Mouse (Mus musculus) embryonic facial prominence, embryonic 11.5 days (tissue): ENCODE results near the gene Sp8. TPM values are rescaled to one million over a fixed set of nuclear protein-coding genes. Genes with fewer than 3 reads are reported as not detected.
A peak's percentile ranks its signal among the peaks of the same experiment; 100 is the strongest.

ENCODE experiments used
- ATAC-seq: fragments of 200-750 bp; cut with Nextera tagmentation; replicated peaks from 2 replicates; pipeline ENCODE4 v1.8.0; 2017; ENCODE audit warnings: low read depth; ENCODE audit not compliant: insufficient number of reproducible peaks, low FRiP score, low TSS enrichment
- DNase-seq: peaks from one replicate; pipeline ENCODE4 v3.0.0-alpha.2; 2015; ENCODE audit warnings: low spot score
- H3K27ac ChIP-seq: fragments of 300-500 bp; sonication (generic); replicated peaks from 2 replicates; pipeline ENCODE4 v1.5.1; 2014; ENCODE audit warnings: mild to moderate bottlenecking, low read depth, low read length, control low read depth
- H3K27me3 ChIP-seq: fragments of 300-500 bp; sonication (generic); 2 replicates; pipeline ENCODE4 v1.6.1; 2014; ENCODE audit warnings: mild to moderate bottlenecking, low read length, moderate library complexity, mixed read lengths; ENCODE audit not compliant: control insufficient read depth, insufficient read depth
- H3K36me3 ChIP-seq: fragments of 300-500 bp; sonication (generic); replicated peaks from 2 replicates; pipeline ENCODE4 v1.6.1; 2014; ENCODE audit warnings: low read depth, mild to moderate bottlenecking, low read length, moderate library complexity, mixed read lengths; ENCODE audit not compliant: control insufficient read depth, insufficient read depth
- H3K4me1 ChIP-seq: fragments of 300-500 bp; sonication (generic); 2 replicates; pipeline ENCODE4 v1.6.1; 2014; ENCODE audit warnings: low read length, mixed read lengths; ENCODE audit not compliant: control insufficient read depth, insufficient read depth
- H3K4me2 ChIP-seq: fragments of 300-500 bp; sonication (generic); 2 replicates; pipeline ENCODE4 v1.6.1; 2014; ENCODE audit warnings: low read depth, mild to moderate bottlenecking, control low read depth, low read length, moderate library complexity
- H3K4me3 ChIP-seq: fragments of 300-500 bp; sonication (generic); 2 replicates; pipeline ENCODE4 v1.5.1; 2014; ENCODE audit warnings: low read depth, low read length, control low read depth
- H3K9ac ChIP-seq: fragments of 300-500 bp; sonication (generic); replicated peaks from 2 replicates; pipeline ENCODE4 v1.6.1; 2014; ENCODE audit warnings: mild to moderate bottlenecking, control low read depth, low read length
- H3K9me3 ChIP-seq: fragments of 300-500 bp; sonication (generic); replicated peaks from 2 replicates; pipeline ENCODE4 v1.6.1; 2016; ENCODE audit warnings: mild to moderate bottlenecking, low read length, inconsistent platforms, mixed read lengths; ENCODE audit not compliant: control insufficient read depth
- WGBS: fragments of 180-500 bp; shearing (Covaris S2); extraction: QIAGEN DNeasy Blood & Tissue Kit; methylation state at CpG from one replicate; pipeline ENCODE4 v1.1.7; 2014; 5-methylcytosine and 5-hydroxymethylcytosine counted together
- polyA plus RNA-seq: library from polyadenylated mRNA; unstranded; fragments of >200 nt; fragmentation: Nextera tagmentation; extraction: Ambion mirVana; gene quantifications from 2 replicates; pipeline ENCODE4 v1.2.1, GENCODE M21; 2014

Gene Sp8
- polyA plus RNA-seq, 1 experiment from 2014 or later = 6.6 TPM

- Histone ChIP-seq H3K36me3 (no peaks in the 10 kb centered on the region), H3K9me3 (no peaks in the 10 kb centered on the region), H3K9ac (no peak overlapping the region), H3K27ac (no peak overlapping the region), H3K4me1 (peaks cover 6% of the 10 kb centered on the region), H3K4me2 (no peak overlapping the region), H3K27me3 (peaks cover 56% of the 10 kb centered on the region), H3K4me3 (no peak overlapping the region)
- DNase-seq = peak; percentile 35
- no peak for ATAC-seq
- 23% methylated on average over 12 of the region's 12 CpGs for WGBS
These were observed 4.8 kb downstream of the Sp8 start for GRCm38 (mm10) chr12:118850851-118851410.

GRCm38 (mm10) chr12:118853331-118853730 lies 7.2 kb downstream of the Sp8 start:
- Histone ChIP-seq H3K9me3 (no peaks in the 10 kb centered on the region), H3K27me3 (peaks cover 37% of the 10 kb centered on the region), H3K9ac (no peak overlapping the region), H3K36me3 (no peaks in the 10 kb centered on the region), H3K4me2 (no peak overlapping the region), H3K27ac (no peak overlapping the region), H3K4me3 (no peak overlapping the region), H3K4me1 (peaks cover 2% of the 10 kb centered on the region; the same call in 1 of the 2 replicates)
- DNase-seq = peak; percentile 8
- 0% methylated on average over 3 of the region's 3 CpGs for WGBS
- ATAC-seq = no peak

GRCm38 (mm10) chr12:118854401-118854800 lies 8.3 kb downstream of the Sp8 start:
- peaks cover 27% of the 10 kb centered on the region for H3K27me3 ChIP-seq
- H3K4me2 ChIP-seq = peak overlapping the region; percentile 55
- peak overlapping the region; percentile 47 for H3K9ac ChIP-seq
- H3K27ac ChIP-seq = no peak overlapping the region; the same call in 1 of the 2 replicates
- H3K36me3 ChIP-seq = no peaks in the 10 kb centered on the region
- H3K4me1 ChIP-seq = peaks cover 2% of the 10 kb centered on the region; the same call in 1 of the 2 replicates
- WGBS = under 1% methylated on average over 10 of the region's 10 CpGs
- H3K9me3 ChIP-seq = no peaks in the 10 kb centered on the region
- DNase-seq = peak; percentile 33
- peak overlapping the region; percentile 42 for H3K4me3 ChIP-seq
- ATAC-seq = no peak

- H3K9me3 ChIP-seq = no peaks in the 10 kb centered on the region
- peak overlapping the region; percentile 42 for H3K4me3 ChIP-seq
- no peaks in the 10 kb centered on the region for H3K36me3 ChIP-seq
- H3K27me3 ChIP-seq = peaks cover 22% of the 10 kb centered on the region
- H3K9ac ChIP-seq = peak overlapping the region; percentile 47
- ATAC-seq (peak; percentile 98), DNase-seq (peak; percentile 88)
- WGBS = under 1% methylated on average over 34 of the region's 34 CpGs
- H3K27ac ChIP-seq = no peak overlapping the region; the same call in 1 of the 2 replicates
- peaks cover 2% of the 10 kb centered on the region; the same call in 1 of the 2 replicates for H3K4me1 ChIP-seq
- H3K4me2 ChIP-seq = peak overlapping the region; percentile 55
These were observed 8.8 kb downstream of the Sp8 start for GRCm38 (mm10) chr12:118854831-118855453.

GRCm38 (mm10) chr12:118856151-118856550 lies 10.0 kb downstream of the Sp8 start:
- H3K27me3 ChIP-seq = peaks cover 19% of the 10 kb centered on the region
- no peak overlapping the region for H3K4me3 ChIP-seq
- H3K9ac ChIP-seq = no peak overlapping the region
- 4% methylated on average over 7 of the region's 7 CpGs for WGBS
- ATAC-seq (no peak), DNase-seq (no peak)
- H3K4me2 ChIP-seq = no peak overlapping the region
- peaks cover 2% of the 10 kb centered on the region; the same call in 1 of the 2 replicates for H3K4me1 ChIP-seq
- H3K36me3 ChIP-seq = no peaks in the 10 kb centered on the region
- H3K27ac ChIP-seq = no peak overlapping the region
- no peaks in the 10 kb centered on the region for H3K9me3 ChIP-seq

- WGBS = 79% methylated on average over 8 of the region's 8 CpGs
- Histone ChIP-seq H3K27me3 (no peaks in the 10 kb centered on the region), H3K27ac (no peak overlapping the region), H3K4me2 (no peak overlapping the region), H3K4me1 (no peaks in the 10 kb centered on the region), H3K9me3 (no peaks in the 10 kb centered on the region), H3K36me3 (no peaks in the 10 kb centered on the region), H3K4me3 (no peak overlapping the region), H3K9ac (no peak overlapping the region)
- no peak for ATAC-seq
- no peak for DNase-seq
These were observed 26.5 kb downstream of the Sp8 start for GRCm38 (mm10) chr12:118872673-118873072.

GRCm38 (mm10) chr12:118882790-118883189 lies 36.7 kb downstream of the Sp8 start:
- Histone ChIP-seq H3K27me3 (no peaks in the 10 kb centered on the region), H3K4me3 (no peak overlapping the region), H3K9me3 (no peaks in the 10 kb centered on the region), H3K36me3 (no peaks in the 10 kb centered on the region), H3K4me1 (no peaks in the 10 kb centered on the region), H3K9ac (no peak overlapping the region), H3K4me2 (no peak overlapping the region), H3K27ac (no peak overlapping the region)
- DNase-seq = peak; percentile 52
- ATAC-seq = no peak

- no peak for DNase-seq
- H3K9me3 ChIP-seq = no peaks in the 10 kb centered on the region
- no peak overlapping the region for H3K27ac ChIP-seq
- no peak overlapping the region for H3K4me3 ChIP-seq
- WGBS = 77% methylated on average over 2 of the region's 2 CpGs
- H3K36me3 ChIP-seq = no peaks in the 10 kb centered on the region
- no peak overlapping the region for H3K9ac ChIP-seq
- no peaks in the 10 kb centered on the region for H3K4me1 ChIP-seq
- H3K4me2 ChIP-seq = no peak overlapping the region
- H3K27me3 ChIP-seq = no peaks in the 10 kb centered on the region
- ATAC-seq = no peak
These were observed 41.8 kb downstream of the Sp8 start for GRCm38 (mm10) chr12:118887964-118888363.
